Mouse (Mus musculus): ENCODE data around the gene Adamts2. TPM values are rescaled to one million over a fixed set of nuclear protein-coding genes. Genes with fewer than 3 reads are reported as not detected.

Adamts2 gene
- total RNA-seq, 2 experiments from 2014 or later, result 19.1 to 20.0 TPM

DNA sequence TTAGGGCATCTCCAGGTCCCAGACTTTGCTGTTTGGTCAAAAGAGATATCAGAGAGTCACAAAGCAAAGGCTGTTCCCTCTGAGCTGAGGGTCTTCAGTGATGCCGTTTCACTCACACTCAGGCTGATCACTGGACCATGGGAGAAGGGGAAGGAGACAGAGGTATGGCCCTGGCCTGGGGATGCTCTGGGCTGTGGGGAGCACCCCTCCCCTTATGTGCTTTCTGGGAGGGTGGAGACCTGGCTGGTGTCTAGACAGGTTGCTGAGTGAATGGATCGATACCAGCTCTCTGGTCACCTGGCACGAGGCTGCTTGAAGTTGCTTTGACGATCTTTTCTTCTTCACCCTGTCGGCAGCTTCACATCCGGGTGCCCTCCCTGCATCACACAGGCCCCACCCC, 113.2 kb downstream of the Adamts2 start:
- no peak for DNase-seq (ENCODE audit: low spot score)
- intact Hi-C loops (cut with DNase I), result no loop called here

DNA sequence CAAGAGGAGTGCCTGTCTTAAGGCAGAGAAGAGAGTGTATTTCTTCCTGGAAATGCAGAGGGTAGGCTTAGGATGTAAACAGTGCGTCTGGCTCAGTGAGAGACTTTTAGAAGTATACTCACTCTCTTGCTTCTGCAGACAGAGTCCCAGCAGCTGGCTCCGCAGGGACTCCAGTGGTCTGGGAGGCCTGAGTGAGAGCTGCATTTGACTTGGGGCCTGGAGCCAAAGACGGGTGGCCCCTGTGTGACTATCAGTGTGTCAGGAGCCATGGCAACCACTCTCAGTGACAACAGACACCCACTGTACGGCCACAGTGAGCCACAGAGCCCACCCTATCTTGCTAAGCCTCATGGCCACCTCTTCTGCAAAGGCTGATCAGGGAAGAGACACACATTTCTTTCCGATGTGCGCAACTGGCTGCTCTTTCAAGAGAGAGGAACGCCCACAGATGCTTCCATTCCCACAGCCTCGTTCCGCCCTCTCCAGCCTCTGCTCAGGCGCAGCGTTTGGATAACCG, 115.6 kb downstream of the Adamts2 start:
- intact Hi-C loops (cut with DNase I), result no loop called here

GRCm38 (mm10) chr11:50718862-50719261, 117.0 kb downstream of the Adamts2 start:
- intact Hi-C loops (cut with DNase I), result no loop called here
- no peak for DNase-seq (ENCODE audit: low spot score)

More for the DNA sequence above, 115.6 kb downstream of the Adamts2 start:
- DNase-seq (ENCODE audit: low spot score), result peak; percentile 15

DNA sequence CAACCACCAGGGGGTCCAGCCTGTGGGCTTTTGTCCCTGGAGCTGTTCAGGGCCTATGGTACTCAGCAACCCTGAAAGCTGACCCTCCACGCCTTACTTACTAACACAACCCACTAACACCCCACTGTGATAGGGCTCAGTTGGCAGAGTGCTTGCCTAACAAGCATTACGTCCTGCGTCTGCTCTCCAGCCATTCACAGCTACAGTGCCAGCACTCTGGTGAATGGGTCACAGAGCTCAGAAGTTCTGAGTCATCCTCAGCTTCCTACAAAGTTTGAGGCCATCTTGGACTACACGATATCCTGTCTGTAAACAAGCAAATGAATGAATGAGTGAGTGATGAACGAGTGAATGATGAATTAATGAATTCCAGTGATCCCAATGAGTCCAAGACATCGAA, 118.5 kb downstream of the Adamts2 start:
- DNase-seq (ENCODE audit: low spot score), result no peak
- intact Hi-C loops (cut with DNase I), result no loop called here

DNA sequence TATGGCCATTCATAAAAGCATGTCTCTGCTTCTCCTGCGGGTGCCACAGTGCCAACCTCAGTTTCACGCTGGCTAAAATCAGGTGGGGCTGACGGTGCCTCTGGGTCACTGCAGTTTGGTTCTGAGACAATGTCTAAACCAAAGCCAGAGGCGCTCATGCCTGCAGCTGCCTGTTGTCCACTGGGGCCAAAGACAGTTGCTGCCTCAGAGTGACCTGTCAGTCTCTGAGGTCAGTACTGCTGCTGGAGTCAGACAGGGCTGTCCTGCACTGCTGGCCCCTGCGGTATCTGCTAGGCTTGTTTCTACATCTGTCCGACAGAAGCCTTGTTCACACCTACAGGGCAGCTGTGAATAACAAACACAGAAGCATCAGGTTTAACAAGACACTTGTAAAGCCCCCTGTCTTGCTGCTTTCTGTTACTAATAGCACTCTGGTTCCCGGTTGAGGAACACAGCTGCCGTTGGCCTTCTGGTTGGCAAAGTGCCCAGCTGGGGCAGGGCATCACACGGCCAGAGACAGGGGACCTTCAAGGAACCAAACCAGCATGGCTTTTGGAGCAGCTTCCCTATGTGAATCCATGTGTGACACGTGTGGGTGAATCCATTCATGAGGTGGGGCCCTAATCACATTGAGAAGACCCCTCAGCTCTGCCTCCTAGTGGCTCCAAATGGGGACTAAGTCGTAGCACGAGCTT, 119.1 kb downstream of the Adamts2 start:
- intact Hi-C loops (cut with DNase I), result no loop called here
- no peak for DNase-seq (ENCODE audit: low spot score)

DNA sequence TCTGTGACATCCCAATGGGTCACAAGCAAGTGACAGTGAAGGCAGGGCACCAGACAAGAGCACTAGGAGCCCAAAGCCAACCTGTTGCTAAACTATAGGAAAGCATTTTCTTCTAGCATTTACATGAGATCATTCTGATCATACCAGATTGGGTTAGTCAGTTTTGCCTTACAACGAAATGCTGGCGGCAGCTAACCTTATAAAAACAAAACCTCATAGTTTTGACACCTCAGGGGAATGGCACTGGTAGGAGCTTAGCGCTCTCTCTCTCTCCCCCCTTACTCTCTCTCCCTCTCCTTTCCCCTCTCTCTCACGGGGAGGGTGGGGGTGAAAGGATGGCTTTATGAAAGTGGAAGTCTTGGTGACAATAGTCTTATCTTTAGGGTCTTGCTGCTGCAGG, 123.7 kb downstream of the Adamts2 start:
- intact Hi-C loops (cut with DNase I), result no loop called here
- no peak for DNase-seq (ENCODE audit: low spot score)

DNA sequence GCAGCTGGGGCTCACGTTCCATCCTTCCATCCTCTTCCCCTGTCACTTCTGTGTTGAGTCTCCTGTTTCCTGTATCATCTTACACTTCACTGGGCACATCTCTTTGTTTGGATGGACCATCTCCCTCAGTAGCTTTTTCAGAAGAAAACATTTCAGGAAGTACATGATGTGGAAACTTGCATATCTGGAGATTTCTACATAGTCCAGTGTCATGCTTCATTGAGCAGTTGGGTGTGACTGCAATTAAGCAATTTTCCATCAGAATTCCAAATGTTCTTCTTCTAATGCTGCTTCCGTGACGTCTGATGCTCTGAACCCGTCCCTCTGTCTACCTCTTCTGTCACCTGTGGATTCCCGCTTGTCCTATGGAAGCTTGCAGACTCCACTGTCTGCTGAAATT, 124.2 kb downstream of the Adamts2 start:
- no peak for DNase-seq (ENCODE audit: low spot score)
- intact Hi-C loops (cut with DNase I), result no loop called here

DNA sequence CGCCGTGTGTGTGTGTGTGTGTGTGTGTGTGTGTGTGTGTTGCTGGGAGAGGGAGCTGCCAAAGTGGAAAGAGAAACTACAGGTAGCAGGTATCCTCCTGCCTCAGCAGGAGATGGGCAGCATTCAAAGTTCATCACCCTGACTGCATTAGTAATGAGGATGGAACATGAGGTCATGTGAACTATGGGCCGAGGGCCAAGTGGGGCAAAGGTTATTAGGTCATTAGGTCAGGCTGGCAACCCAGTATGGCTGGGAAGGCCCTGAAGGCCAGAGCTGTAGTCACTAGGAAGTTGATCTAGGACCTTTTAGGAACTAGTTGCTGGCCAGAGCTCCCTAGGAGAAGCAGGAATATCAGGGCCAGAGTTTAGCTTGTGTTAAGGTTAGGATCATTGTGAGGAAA, 131.3 kb downstream of the Adamts2 start:
- no peak for DNase-seq (ENCODE audit: low spot score)
- intact Hi-C loops (cut with DNase I), result loop anchor here (5.0 kb wide), 1 partner anchor 61 kb away; no protein-coding TSS in a partner anchor

- intact Hi-C loops (cut with DNase I), result loop anchor here (5.0 kb wide), 1 partner anchor 62 kb away; no protein-coding TSS in a partner anchor
- no peak for DNase-seq (ENCODE audit: low spot score)
Observed at GRCm38 (mm10) chr11:50734129-50734528, 132.2 kb downstream of the Adamts2 start.

DNA sequence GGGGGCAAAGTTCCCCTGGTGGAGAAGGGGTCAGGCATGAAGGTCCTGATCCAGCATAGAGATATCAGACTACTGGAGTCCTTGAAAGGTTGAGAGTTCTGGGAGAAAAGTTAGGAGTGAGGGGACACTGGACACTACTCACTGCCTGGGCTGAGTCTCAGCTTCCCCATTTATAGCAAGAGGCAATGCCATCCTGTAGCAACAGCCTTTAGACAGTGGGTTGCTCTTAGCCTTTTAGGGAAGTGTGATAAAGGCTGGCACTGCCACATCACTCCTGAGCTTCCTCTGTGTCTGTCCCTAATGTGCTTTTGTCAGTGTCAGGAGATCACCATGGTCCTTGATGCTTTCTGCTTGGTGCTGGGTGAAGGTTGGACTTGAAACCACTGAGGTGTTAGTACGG, 134.7 kb downstream of the Adamts2 start:
- no peak for DNase-seq (ENCODE audit: low spot score)
- intact Hi-C loops (cut with DNase I), result no loop called here

GRCm38 (mm10) chr11:50738436-50738835, 136.6 kb downstream of the Adamts2 start:
- intact Hi-C loops (cut with DNase I), result no loop called here
- DNase-seq (ENCODE audit: low spot score), result no peak

DNA sequence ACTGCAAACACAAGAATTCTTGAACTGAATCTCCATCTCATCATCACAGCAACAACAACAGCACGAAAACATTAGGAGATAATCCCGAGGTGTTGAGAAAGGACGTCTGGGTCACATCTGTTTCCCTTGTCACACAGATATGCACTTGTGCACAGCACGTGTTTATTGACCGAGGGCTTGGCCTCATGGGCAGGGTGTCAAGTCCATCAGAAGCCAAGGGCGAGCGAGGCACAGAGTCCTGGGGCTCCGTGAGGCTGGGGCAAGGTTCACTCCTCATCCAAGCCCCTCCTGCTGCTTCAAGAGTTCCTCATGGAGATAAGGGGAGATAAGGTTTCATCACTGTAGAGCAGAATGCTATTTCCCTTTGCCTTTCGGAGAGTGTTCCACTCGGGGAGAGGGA, 137.6 kb downstream of the Adamts2 start:
- peak; percentile 51 for DNase-seq (ENCODE audit: low spot score)
- intact Hi-C loops (cut with DNase I), result no loop called here

GRCm38 (mm10) chr11:50742146-50742545, 140.3 kb downstream of the Adamts2 start:
- intact Hi-C loops (cut with DNase I), result no loop called here

GRCm38 (mm10) chr11:50744971-50745370, 143.1 kb downstream of the Adamts2 start:
- peak; percentile 37 for DNase-seq (ENCODE audit: low spot score)
- intact Hi-C loops (cut with DNase I), result no loop called here

More at GRCm38 (mm10) chr11:50742146-50742545, 140.3 kb downstream of the Adamts2 start:
- no peak for DNase-seq (ENCODE audit: low spot score)

- no peak for DNase-seq (ENCODE audit: low spot score)
- intact Hi-C loops (cut with DNase I), result no loop called here
Observed at GRCm38 (mm10) chr11:50746508-50746907, 144.6 kb downstream of the Adamts2 start.

DNA sequence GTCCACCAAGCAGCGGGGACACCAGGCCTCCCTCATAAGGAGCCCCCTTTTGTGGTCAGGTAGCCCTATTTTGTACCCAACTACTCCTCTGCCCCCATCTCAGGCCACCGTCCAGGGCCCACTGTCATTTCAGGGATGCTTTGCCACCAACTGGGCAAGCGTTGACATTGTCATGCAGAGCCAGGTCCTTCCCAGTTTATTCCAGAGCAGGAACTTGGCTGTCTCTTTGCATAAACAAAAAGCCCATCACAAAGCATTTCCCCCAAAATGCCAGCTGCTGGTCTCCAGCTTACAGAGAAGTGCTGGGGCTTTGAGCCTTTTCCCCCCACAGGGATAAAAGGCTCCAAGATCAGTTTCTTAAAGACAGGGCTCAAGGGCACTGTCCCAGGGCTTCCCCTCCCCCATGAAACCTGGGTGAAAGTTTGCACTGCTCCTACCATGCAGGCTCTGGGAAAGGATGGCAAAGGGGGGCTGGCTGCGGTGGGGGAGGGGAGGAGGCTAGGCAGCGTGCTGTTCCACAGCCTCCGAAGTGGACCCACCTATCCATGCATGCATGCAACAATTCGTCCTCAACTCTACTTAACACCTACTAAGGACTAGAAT, 149.2 kb downstream of the Adamts2 start:
- DNase-seq (ENCODE audit: low spot score), result no peak
- intact Hi-C loops (cut with DNase I), result no loop called here

GRCm38 (mm10) chr11:50757741-50758140, 155.9 kb downstream of the Adamts2 start:
- intact Hi-C loops (cut with DNase I), result no loop called here

GRCm38 (mm10) chr11:50766461-50766860, 164.6 kb downstream of the Adamts2 start:
- DNase-seq (ENCODE audit: low spot score), result no peak
- intact Hi-C loops (cut with DNase I), result loop anchor here (5.0 kb wide), 1 partner anchor 164 kb away; the partner anchor contains the start of gene Adamts2

More at GRCm38 (mm10) chr11:50757741-50758140, 155.9 kb downstream of the Adamts2 start:
- no peak for DNase-seq (ENCODE audit: low spot score)

- intact Hi-C loops (cut with DNase I), result loop anchor here (5.0 kb wide), 1 partner anchor 165 kb away; the partner anchor contains the start of gene Adamts2
- DNase-seq (ENCODE audit: low spot score), result no peak
Observed at GRCm38 (mm10) chr11:50767039-50767438, 165.2 kb downstream of the Adamts2 start.

- peak; percentile 69 for DNase-seq (ENCODE audit: low spot score)
- intact Hi-C loops (cut with DNase I), result loop anchor here (1.0 to 5.0 kb wide), 5 partner anchors 96 to 326 kb away; partner anchors contain the start of gene Adamts2
Observed at GRCm38 (mm10) chr11:50768995-50769749, 167.3 kb downstream of the Adamts2 start.

Data from heart, postnatal 25 days (tissue).